Mouse (Mus musculus) midbrain, embryonic 13.5 days (tissue): Measurements from ENCODE around the gene Olfr424. TPM values are rescaled to one million over a fixed set of nuclear protein-coding genes. Genes with fewer than 3 reads are reported as not detected.
A peak's percentile ranks its signal among the peaks of the same experiment; 100 is the strongest.

Source experiments
- ATAC-seq: fragments of 200-750 bp; cut with Nextera tagmentation; 2 replicates; pipeline ENCODE4 v1.8.0; 2017; ENCODE audit warnings: mild to moderate bottlenecking, moderate TSS enrichment, moderate library complexity
- H3K27ac ChIP-seq: fragments of 300-500 bp; sonication (generic); 2 replicates; pipeline ENCODE4 v1.5.1; 2015; ENCODE audit warnings: inconsistent platforms, mild to moderate bottlenecking, moderate library complexity
- H3K27me3 ChIP-seq: fragments of 300-500 bp; sonication (generic); 2 replicates; pipeline ENCODE4 v1.6.1; 2015; ENCODE audit warnings: mild to moderate bottlenecking, inconsistent platforms
- H3K36me3 ChIP-seq: fragments of 300-500 bp; sonication (generic); 2 replicates; pipeline ENCODE4 v1.6.1; 2015; ENCODE audit warnings: mild to moderate bottlenecking, inconsistent platforms
- H3K4me1 ChIP-seq: fragments of 300-500 bp; sonication (generic); replicated peaks from 2 replicates; pipeline ENCODE4 v1.6.1; 2015; ENCODE audit warnings: inconsistent platforms
- H3K4me2 ChIP-seq: fragments of 300-500 bp; sonication (generic); replicated peaks from 2 replicates; pipeline ENCODE4 v1.6.1; 2015; ENCODE audit warnings: moderate library complexity, mild to moderate bottlenecking, inconsistent platforms
- H3K4me3 ChIP-seq: fragments of 300-500 bp; sonication (generic); replicated peaks from 2 replicates; pipeline ENCODE4 v1.5.1; 2015; ENCODE audit warnings: mild to moderate bottlenecking, inconsistent platforms
- H3K9ac ChIP-seq: fragments of 300-500 bp; sonication (generic); replicated peaks from 2 replicates; pipeline ENCODE4 v1.6.1; 2015; ENCODE audit warnings: mild to moderate bottlenecking, inconsistent platforms
- H3K9me3 ChIP-seq: fragments of 300-500 bp; sonication (generic); 2 replicates; pipeline ENCODE4 v1.6.1; 2016; ENCODE audit warnings: mild to moderate bottlenecking, inconsistent platforms
- WGBS: fragments of 180-500 bp; shearing (Covaris S2); methylation state at CpG from one replicate; pipeline ENCODE4 v1.1.7; 2015; 5-methylcytosine and 5-hydroxymethylcytosine counted together
- polyA plus RNA-seq: library from polyadenylated mRNA; unstranded; fragments of >200 nt; fragmentation: Nextera tagmentation; extraction: Ambion mirVana; gene quantifications from 2 replicates; pipeline ENCODE4 v1.2.1, GENCODE M21; 2015

Gene Olfr424
- not detected in 2 replicates for polyA plus RNA-seq

DNA sequence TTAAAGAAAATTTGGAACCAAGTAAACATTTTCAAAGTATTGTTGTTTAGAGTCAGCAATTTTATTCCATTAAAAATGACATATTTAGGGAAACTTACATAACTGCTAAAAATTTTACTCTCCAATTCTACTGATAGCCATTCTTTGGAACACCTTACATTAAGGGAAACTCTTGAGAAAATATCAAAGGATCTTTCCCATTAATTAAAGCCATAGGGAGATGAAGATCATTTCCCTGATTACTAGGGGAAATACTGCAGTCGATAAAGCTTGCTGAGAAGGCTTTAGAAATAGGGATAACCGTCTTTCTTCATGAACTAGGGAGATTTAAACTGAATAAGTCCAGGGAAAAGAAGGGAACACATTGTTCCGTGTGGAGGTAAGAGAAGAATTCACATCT is at the start of gene Olfr424:
Gene Olfr424 (plus strand): TSS at position 301 of the 400 bp plus-strand sequence.
- no peaks in the 10 kb centered on the region for H3K4me1 ChIP-seq
- 76% methylated on average over 3 of the region's 3 CpGs for WGBS
- H3K9me3 ChIP-seq: no peaks in the 10 kb centered on the region
- H3K27me3 ChIP-seq: no peaks in the 10 kb centered on the region
- H3K4me2 ChIP-seq: no peak within 1 kb of the TSS
- no peak within 1 kb of the TSS for H3K4me3 ChIP-seq
- no peaks in the 10 kb centered on the region for H3K36me3 ChIP-seq
- ATAC-seq: no peak
- no peak within 1 kb of the TSS for H3K9ac ChIP-seq
- no peak within 1 kb of the TSS for H3K27ac ChIP-seq

DNA sequence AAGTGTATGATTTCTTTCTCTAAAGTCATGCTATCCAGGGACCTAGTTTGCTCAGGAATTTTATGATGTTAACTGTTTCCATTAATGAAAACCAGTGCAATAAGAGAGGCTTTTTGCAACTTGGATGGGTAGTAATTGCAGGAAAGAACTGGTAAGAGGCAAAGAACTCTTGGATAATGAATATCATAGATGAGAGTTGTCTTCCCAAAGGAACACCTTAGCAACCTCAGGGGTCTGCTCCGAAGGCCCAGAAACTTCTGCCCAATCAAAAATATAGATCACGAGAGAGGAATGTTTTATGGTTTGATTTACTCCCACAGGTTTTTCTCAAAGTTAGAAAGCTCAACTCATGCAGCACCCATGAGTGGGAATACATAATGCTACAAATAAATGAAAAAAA is 47.3 kb upstream of the Olfr424 start, which contains the start of gene Olfr429:
Gene Olfr429 (plus strand): TSS at position 301 of the 400 bp plus-strand sequence.
- Histone ChIP-seq H3K9ac (no peak within 1 kb of the TSS), H3K27me3 (no peaks in the 10 kb centered on the region), H3K4me2 (no peak within 1 kb of the TSS), H3K9me3 (no peaks in the 10 kb centered on the region), H3K4me1 (no peaks in the 10 kb centered on the region), H3K4me3 (no peak within 1 kb of the TSS), H3K27ac (no peak within 1 kb of the TSS), H3K36me3 (no peaks in the 10 kb centered on the region)
- ATAC-seq: no peak
- WGBS: 92% methylated on average over 2 of the region's 2 CpGs

- 96% methylated on average over 1 of the region's 1 CpGs for WGBS
- Histone ChIP-seq H3K27me3 (no peaks in the 10 kb centered on the region), H3K4me1 (no peaks in the 10 kb centered on the region), H3K9me3 (no peaks in the 10 kb centered on the region), H3K9ac (no peak within 1 kb of the TSS), H3K27ac (no peak within 1 kb of the TSS), H3K4me2 (no peak within 1 kb of the TSS), H3K4me3 (no peak within 1 kb of the TSS), H3K36me3 (no peaks in the 10 kb centered on the region)
- ATAC-seq: no peak
Observed at GRCm38 (mm10) chr1:174096591-174096990, 34.7 kb upstream of the Olfr424 start, which contains the start of gene Olfr427. Gene Olfr427, plus strand, starts transcription at chr1:174096891.

DNA sequence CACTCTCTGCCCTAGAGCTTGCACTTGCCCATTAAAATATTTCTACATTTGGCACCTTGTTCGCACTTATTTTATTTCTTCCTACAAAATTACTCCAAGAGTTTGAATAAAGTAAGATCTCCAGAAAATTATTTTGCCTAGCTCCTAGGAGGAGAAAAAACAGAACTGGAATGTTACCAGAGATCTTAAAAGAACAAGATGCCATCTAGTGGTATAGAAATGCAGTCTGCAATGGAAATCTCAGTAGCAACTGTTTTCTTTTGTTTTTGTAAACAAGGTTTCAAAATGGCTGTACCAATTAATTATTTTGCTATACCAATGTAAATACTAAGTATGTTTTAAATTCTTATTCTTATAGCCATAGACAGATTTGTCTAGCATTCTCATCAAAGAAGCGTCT is 27.6 kb upstream of the Olfr424 start:
- Histone ChIP-seq H3K27ac (no peak overlapping the region), H3K4me1 (no peaks in the 10 kb centered on the region), H3K27me3 (no peaks in the 10 kb centered on the region), H3K9me3 (no peaks in the 10 kb centered on the region), H3K9ac (no peak overlapping the region), H3K4me3 (no peak overlapping the region), H3K36me3 (no peaks in the 10 kb centered on the region), H3K4me2 (no peak overlapping the region)
- no peak for ATAC-seq
- WGBS: 62% methylated on average over 2 of the region's 2 CpGs

DNA sequence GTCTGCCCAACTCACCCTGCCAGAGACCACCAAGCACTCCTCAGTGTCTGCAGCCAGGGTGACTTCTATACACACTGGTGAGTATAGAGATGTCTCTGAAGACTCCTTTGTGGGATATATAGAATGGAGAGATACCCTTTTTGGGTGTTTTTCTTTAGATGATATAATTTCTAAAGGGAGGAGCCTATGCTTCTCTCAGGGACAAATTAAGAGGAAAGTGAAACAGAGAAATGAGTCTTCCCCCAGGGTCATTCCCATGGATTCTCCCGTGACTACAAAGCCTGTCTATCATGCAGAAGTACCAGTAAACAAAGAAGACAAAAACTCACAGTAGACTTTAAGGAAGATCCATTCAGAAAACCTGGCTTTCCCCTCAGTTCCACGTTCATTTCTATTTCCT is 10.3 kb upstream of the Olfr424 start, which contains the start of gene Olfr231:
Gene Olfr231 (minus strand): TSS at position 101 of the 400 bp plus-strand sequence.
- Histone ChIP-seq H3K4me1 (no peaks in the 10 kb centered on the region), H3K27me3 (no peaks in the 10 kb centered on the region), H3K4me2 (no peak within 1 kb of the TSS), H3K27ac (no peak within 1 kb of the TSS), H3K36me3 (no peaks in the 10 kb centered on the region), H3K9ac (no peak within 1 kb of the TSS), H3K4me3 (no peak within 1 kb of the TSS), H3K9me3 (no peaks in the 10 kb centered on the region)
- ATAC-seq: no peak
- WGBS: 55% methylated on average over 2 of the region's 2 CpGs

GRCm38 (mm10) chr1:174131999-174132398 is 682 bp downstream of the Olfr424 start:
- WGBS: 45% methylated on average over 3 of the region's 3 CpGs
- no peaks in the 10 kb centered on the region for H3K27me3 ChIP-seq
- H3K9ac ChIP-seq: no peak overlapping the region
- H3K36me3 ChIP-seq: no peaks in the 10 kb centered on the region
- no peaks in the 10 kb centered on the region for H3K4me1 ChIP-seq
- H3K9me3 ChIP-seq: no peaks in the 10 kb centered on the region
- no peak overlapping the region for H3K27ac ChIP-seq
- no peak overlapping the region for H3K4me2 ChIP-seq
- H3K4me3 ChIP-seq: no peak overlapping the region
- 0 out of 2 replicates have a peak, but pooled peaks have one; percentile 17 for ATAC-seq

DNA sequence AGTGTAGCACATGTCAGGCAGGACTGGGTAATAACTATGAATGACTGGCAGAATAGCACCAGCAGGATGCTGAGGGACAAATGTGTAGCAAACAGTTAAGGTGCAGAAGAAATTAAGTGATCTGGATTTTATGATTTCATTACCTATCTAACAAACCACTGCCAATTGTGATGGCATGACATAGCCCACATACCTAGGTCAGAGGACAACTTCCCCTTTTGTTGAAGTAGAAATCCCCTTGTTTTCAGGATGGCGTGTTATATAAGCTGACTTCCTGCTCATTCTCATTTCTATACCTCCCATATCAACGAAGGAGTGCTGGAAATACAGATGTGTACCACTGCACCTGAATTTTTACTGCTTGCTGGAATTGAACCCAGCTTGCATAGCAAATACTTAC is 10.1 kb downstream of the Olfr424 start:
- Histone ChIP-seq H3K4me3 (no peak overlapping the region), H3K9me3 (no peaks in the 10 kb centered on the region), H3K36me3 (no peaks in the 10 kb centered on the region), H3K27ac (no peak overlapping the region), H3K9ac (no peak overlapping the region), H3K4me1 (no peaks in the 10 kb centered on the region), H3K27me3 (no peaks in the 10 kb centered on the region), H3K4me2 (no peak overlapping the region)
- no peak for ATAC-seq
- WGBS: 63% methylated on average over 2 of the region's 2 CpGs

- Histone ChIP-seq H3K27me3 (no peaks in the 10 kb centered on the region), H3K9ac (no peak overlapping the region), H3K27ac (no peak overlapping the region), H3K36me3 (no peaks in the 10 kb centered on the region), H3K4me1 (0 out of 2 replicates have a peak, but pooled peaks cover 3% of the 10 kb centered on the region), H3K9me3 (no peaks in the 10 kb centered on the region), H3K4me3 (no peak overlapping the region), H3K4me2 (no peak overlapping the region)
- 86% methylated on average over 1 of the region's 1 CpGs for WGBS
- ATAC-seq: no peak
Observed at GRCm38 (mm10) chr1:174146696-174147095, 15.4 kb downstream of the Olfr424 start.

DNA sequence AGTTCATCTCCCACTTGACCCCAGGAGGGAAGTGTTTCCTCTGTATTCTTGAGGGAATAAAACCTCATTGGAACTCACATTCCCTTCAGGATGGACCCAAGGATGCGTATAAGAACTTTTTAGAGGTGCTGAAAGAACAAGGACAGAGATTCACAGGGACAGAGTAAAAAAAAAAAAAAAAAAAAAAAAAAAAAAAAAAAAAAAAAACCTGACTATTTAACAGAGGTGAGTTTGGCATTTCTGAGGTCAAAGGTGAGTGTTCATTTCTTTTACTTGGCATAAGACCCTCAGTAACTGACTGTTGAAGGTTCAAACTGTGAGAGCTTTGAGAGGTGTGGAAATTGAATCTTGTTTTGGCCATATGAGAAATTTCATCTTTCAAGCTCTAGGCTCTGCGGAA is 18.0 kb downstream of the Olfr424 start:
- Histone ChIP-seq H3K4me1 (0 out of 2 replicates have a peak, but pooled peaks cover 3% of the 10 kb centered on the region), H3K9me3 (no peaks in the 10 kb centered on the region), H3K4me2 (no peak overlapping the region), H3K27ac (no peak overlapping the region), H3K27me3 (no peaks in the 10 kb centered on the region), H3K4me3 (no peak overlapping the region), H3K9ac (no peak overlapping the region), H3K36me3 (no peaks in the 10 kb centered on the region)
- ATAC-seq: no peak
- WGBS: 81% methylated on average over 2 of the region's 2 CpGs

DNA sequence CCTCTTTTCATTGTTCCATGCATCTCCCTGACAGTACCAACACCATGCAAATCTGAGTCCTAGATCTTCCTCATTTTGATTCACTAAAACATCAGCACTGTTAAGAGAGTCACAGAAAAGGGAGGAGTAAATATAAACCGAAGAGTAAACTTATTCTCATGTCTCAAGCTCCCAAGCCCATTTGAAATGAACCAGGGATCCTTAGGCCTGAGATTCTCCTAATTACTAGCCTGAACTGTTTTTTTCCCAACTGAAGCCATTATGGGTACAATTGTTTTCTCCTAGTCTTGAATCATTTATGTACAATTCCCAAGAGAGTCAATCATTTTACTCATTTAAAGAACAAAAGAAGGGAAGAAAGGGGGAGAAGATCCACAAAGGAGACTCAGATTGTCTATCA is 24.0 kb downstream of the Olfr424 start, which contains the start of gene Olfr420:
Gene Olfr420 (plus strand): TSS at position 301 of the 400 bp plus-strand sequence.
- Histone ChIP-seq H3K27ac (no peak within 1 kb of the TSS), H3K4me2 (no peak within 1 kb of the TSS), H3K27me3 (no peaks in the 10 kb centered on the region), H3K9me3 (no peaks in the 10 kb centered on the region), H3K4me1 (no peaks in the 10 kb centered on the region), H3K36me3 (no peaks in the 10 kb centered on the region), H3K4me3 (no peak within 1 kb of the TSS), H3K9ac (no peak within 1 kb of the TSS)
- ATAC-seq: no peak
- WGBS: 83% methylated on average over 1 of the region's 1 CpGs

GRCm38 (mm10) chr1:174157622-174158021 is 26.3 kb downstream of the Olfr424 start:
- Histone ChIP-seq H3K9ac (no peak overlapping the region), H3K36me3 (no peaks in the 10 kb centered on the region), H3K4me3 (no peak overlapping the region), H3K9me3 (no peaks in the 10 kb centered on the region), H3K27ac (no peak overlapping the region), H3K27me3 (no peaks in the 10 kb centered on the region), H3K4me2 (no peak overlapping the region), H3K4me1 (no peaks in the 10 kb centered on the region)
- no peak for ATAC-seq
- 94% methylated on average over 3 of the region's 3 CpGs for WGBS

DNA sequence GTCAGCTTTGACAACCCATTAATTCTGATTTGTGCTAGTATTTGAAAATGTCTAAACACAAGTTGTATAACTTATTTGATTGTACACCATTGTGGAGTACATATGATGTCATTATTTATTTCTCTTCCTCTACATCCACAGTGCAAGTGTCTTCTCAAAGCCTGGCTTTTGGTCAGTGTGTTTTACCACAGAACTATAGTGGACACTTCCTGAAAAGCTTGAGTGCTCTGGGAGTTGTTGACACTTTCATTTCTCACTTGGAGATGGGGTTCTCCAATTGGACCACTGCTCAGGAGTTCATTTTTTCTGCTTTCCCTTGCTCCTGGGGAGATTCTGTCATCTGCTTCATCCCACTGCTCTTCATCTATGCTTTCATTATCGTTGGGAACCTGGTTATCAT is 27.2 kb downstream of the Olfr424 start:
- Histone ChIP-seq H3K4me3 (no peak overlapping the region), H3K27me3 (no peaks in the 10 kb centered on the region), H3K4me2 (no peak overlapping the region), H3K4me1 (no peaks in the 10 kb centered on the region), H3K36me3 (no peaks in the 10 kb centered on the region), H3K9ac (no peak overlapping the region), H3K27ac (no peak overlapping the region), H3K9me3 (no peaks in the 10 kb centered on the region)
- no peak for ATAC-seq
- WGBS: 85% methylated on average over 1 of the region's 1 CpGs

DNA sequence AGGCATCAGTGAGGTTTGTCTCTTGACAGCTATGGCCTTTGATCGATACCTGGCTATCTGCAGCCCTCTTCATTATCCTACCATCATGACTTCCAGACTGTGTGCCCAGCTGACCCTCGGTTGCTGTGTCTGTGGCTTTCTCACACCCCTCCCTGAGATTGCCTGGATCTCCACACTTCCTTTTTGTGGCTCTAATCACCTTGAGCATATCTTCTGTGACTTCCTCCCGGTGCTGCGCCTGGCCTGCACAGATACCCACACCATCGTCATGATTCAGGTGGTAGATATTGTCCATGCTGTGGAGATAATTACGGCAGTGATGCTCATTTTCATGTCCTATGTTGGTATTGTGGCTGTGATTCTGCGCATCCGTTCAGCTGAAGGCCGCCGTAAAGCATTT is 27.8 kb downstream of the Olfr424 start:
- H3K36me3 ChIP-seq: no peaks in the 10 kb centered on the region

More for the DNA sequence above, 27.8 kb downstream of the Olfr424 start:
- no peak overlapping the region for H3K27ac ChIP-seq
- no peaks in the 10 kb centered on the region for H3K27me3 ChIP-seq
- no peaks in the 10 kb centered on the region for H3K9me3 ChIP-seq
- H3K9ac ChIP-seq: no peak overlapping the region
- no peaks in the 10 kb centered on the region for H3K4me1 ChIP-seq
- WGBS: 93% methylated on average over 10 of the region's 10 CpGs
- no peak for ATAC-seq
- H3K4me3 ChIP-seq: no peak overlapping the region
- no peak overlapping the region for H3K4me2 ChIP-seq
